In the genomic region with DNA sequence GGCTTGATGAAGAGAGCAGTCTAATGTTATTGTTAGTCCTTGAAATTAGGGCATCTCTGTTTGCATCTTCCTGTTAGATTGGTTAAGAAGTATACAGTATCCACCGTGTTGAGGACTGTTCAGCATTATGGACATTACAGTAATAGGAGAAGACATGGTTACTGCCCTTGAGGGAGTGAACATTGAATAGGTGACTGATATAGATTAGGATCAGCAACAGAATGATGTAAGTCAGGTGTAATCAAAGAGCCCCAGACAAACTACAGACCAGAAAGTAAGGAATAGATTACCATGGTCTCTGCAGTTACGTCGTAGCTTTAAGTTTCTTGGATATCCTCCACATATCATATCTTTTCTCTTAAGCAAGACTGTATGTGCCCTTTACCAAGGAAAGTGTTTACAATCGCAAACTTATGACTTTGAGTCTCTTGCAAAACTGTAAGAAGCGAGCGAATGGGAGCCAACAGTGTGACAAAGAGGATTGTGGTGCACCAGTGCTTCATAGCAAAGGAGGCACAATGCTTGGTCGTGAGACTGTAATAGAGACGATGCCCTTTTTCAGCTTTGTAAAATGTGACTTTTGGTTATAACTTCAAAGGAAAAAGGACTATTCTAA, we compare ENCODE assay signal across 15 mouse cellular contexts.
DNase-seq lines count a peak whose midpoint lies in the region; ATAC-seq and TF ChIP-seq lines count a peak whose summit lies in the region.
"Had no signal": no experiment of that assay in that cellular context is flagged by ENCODE, and none has a peak within 500 bp of the region (broad histone marks: within the 10 kb centered on the region; RNA-seq: fewer than 3 reads in every experiment).

No protein-coding gene starts in this region.

- no peak overlapping the region for H3K4me2 ChIP-seq in lung, embryonic 16.5 days (ENCODE audit: low read depth, low read length)
- no peak overlapping the region for H3K4me2 ChIP-seq in stomach, embryonic 14.5 days (replicated peaks; ENCODE audit: low read depth, low read length)
- H3K4me2 ChIP-seq in hindbrain, embryonic 14.5 days (replicated peaks), result no peak overlapping the region
- H3K4me2 ChIP-seq: heart, embryonic 11.5 days had no signal

- H3K9ac ChIP-seq in lung, embryonic 16.5 days (ENCODE audit: low read length), result no peak overlapping the region
- H3K9ac ChIP-seq in stomach, embryonic 14.5 days (replicated peaks; ENCODE audit: low read depth, low read length), result no peak overlapping the region
- no peak overlapping the region for H3K9ac ChIP-seq in hindbrain, embryonic 14.5 days

- TF ChIP-seq CTCF in kidney, adult 2 months (conservative IDR thresholded peaks at IDR 0.05; ENCODE audit: insufficient read depth, insufficient read length, low read depth, low read length), result no peak
- no peak for TF ChIP-seq CTCF in embryonic fibroblast, embryonic 13.5 days (IDR thresholded peaks at IDR 0.05; ENCODE audit: borderline replicate concordance, insufficient read depth, low read length)

- DNase-seq in kidney, adult 2 months, result no peak
- no peak for DNase-seq in kidney, postnatal 10 days
- DNase-seq in lung, postnatal 25 days (ENCODE audit: low spot score), result no peak
- no peak for DNase-seq in hindbrain, embryonic 14.5 days (ENCODE audit: low spot score)
- DNase-seq in cerebellum, postnatal 36 days, result no peak
- DNase-seq: cerebellum, adult 11 months; gastrocnemius, postnatal 14 days; heart, postnatal 4 days; layer of hippocampus, adult 9-11 months; right cerebral cortex, postnatal 14 days had no signal

- TF ChIP-seq POLR2A in kidney, adult 2 months (IDR thresholded peaks at IDR 0.05; ENCODE audit: low read depth, low read length), result no peak
- TF ChIP-seq POLR2A in embryonic fibroblast, embryonic 13.5 days (IDR thresholded peaks at IDR 0.05; ENCODE audit: low read depth, low read length), result no peak

- peaks cover 24% of the 10 kb centered on the region for H3K4me1 ChIP-seq in kidney, adult 2 months (ENCODE audit: control insufficient read depth, insufficient read depth, low read length)
- peaks cover 14% of the 10 kb centered on the region for H3K4me1 ChIP-seq in lung, embryonic 16.5 days (replicated peaks; ENCODE audit: control insufficient read depth, insufficient read depth, low read length)
- H3K4me1 ChIP-seq in embryonic fibroblast, embryonic 13.5 days (ENCODE audit: control insufficient read depth, insufficient read depth, low read length), result peaks cover 5% of the 10 kb centered on the region
- peaks cover 3% of the 10 kb centered on the region; the same call in 1 of the 2 replicates for H3K4me1 ChIP-seq in stomach, embryonic 14.5 days (ENCODE audit: control insufficient read depth, insufficient read depth, low read length)
- no peaks in the 10 kb centered on the region for H3K4me1 ChIP-seq in hindbrain, embryonic 14.5 days (replicated peaks; ENCODE audit: control insufficient read depth, insufficient read depth, low read length)

- no peaks in the 10 kb centered on the region for H3K36me3 ChIP-seq in kidney, adult 2 months (ENCODE audit: control insufficient read depth, insufficient read depth, low read length)
- H3K36me3 ChIP-seq in lung, embryonic 16.5 days (ENCODE audit: control insufficient read depth, insufficient read depth, low read length), result no peaks in the 10 kb centered on the region
- H3K36me3 ChIP-seq in stomach, embryonic 14.5 days (ENCODE audit: control insufficient read depth, insufficient read depth, low read length), result no peaks in the 10 kb centered on the region
- H3K36me3 ChIP-seq in hindbrain, embryonic 14.5 days (replicated peaks; ENCODE audit: control insufficient read depth, insufficient read depth), result no peaks in the 10 kb centered on the region

- H3K4me3 ChIP-seq in kidney, adult 2 months (ENCODE audit: insufficient read depth, low read depth, low read length), result no peak overlapping the region
- no peak overlapping the region for H3K4me3 ChIP-seq in lung, embryonic 16.5 days (ENCODE audit: low read length)
- H3K4me3 ChIP-seq in embryonic fibroblast, embryonic 13.5 days (ENCODE audit: insufficient read depth, low read length), result no peak overlapping the region
- no peak overlapping the region for H3K4me3 ChIP-seq in stomach, embryonic 14.5 days (ENCODE audit: low read depth, low read length)
- H3K4me3 ChIP-seq in hindbrain, embryonic 14.5 days (replicated peaks; ENCODE audit: low read length), result no peak overlapping the region

- peak overlapping the region; percentile 35; the same call in 1 of the 2 replicates for H3K27ac ChIP-seq in kidney, adult 2 months (ENCODE audit: insufficient read depth, low read depth, low read length)
- H3K27ac ChIP-seq in lung, embryonic 16.5 days (ENCODE audit: low read length), result peak overlapping the region; percentile 70
- peak overlapping the region; percentile 66 for H3K27ac ChIP-seq in embryonic fibroblast, embryonic 13.5 days (ENCODE audit: insufficient read depth, low read length)
- peak overlapping the region; percentile 21; the same call in 1 of the 2 replicates for H3K27ac ChIP-seq in stomach, embryonic 14.5 days (ENCODE audit: low read length)
- H3K27ac ChIP-seq in hindbrain, embryonic 14.5 days, result no peak overlapping the region

- 76% methylated on average over 8 of the region's 8 CpGs for WGBS in kidney, adult 2 months
- 63% methylated on average over 8 of the region's 8 CpGs for WGBS in lung, embryonic 16.5 days
- 78% methylated on average over 8 of the region's 8 CpGs for WGBS in stomach, embryonic 14.5 days
- 94% methylated on average over 8 of the region's 8 CpGs for WGBS in hindbrain, embryonic 14.5 days

- H3K9me3 ChIP-seq in lung, embryonic 16.5 days (ENCODE audit: control insufficient read depth, low read length), result no peaks in the 10 kb centered on the region
- no peaks in the 10 kb centered on the region for H3K9me3 ChIP-seq in stomach, embryonic 14.5 days (ENCODE audit: control insufficient read depth, low read depth, low read length)
- no peaks in the 10 kb centered on the region for H3K9me3 ChIP-seq in hindbrain, embryonic 14.5 days (ENCODE audit: control insufficient read depth, low read length)

- no peaks in the 10 kb centered on the region for H3K27me3 ChIP-seq in kidney, adult 2 months (replicated peaks; ENCODE audit: control insufficient read depth, insufficient read depth, low read length)
- H3K27me3 ChIP-seq in lung, embryonic 16.5 days (ENCODE audit: control insufficient read depth, insufficient read depth, low read depth, low read length), result no peaks in the 10 kb centered on the region
- no peaks in the 10 kb centered on the region for H3K27me3 ChIP-seq in stomach, embryonic 14.5 days (ENCODE audit: control insufficient read depth, insufficient read depth, low read length)
- no peaks in the 10 kb centered on the region for H3K27me3 ChIP-seq in hindbrain, embryonic 14.5 days (ENCODE audit: control insufficient read depth, insufficient read depth, low read length)

- ATAC-seq in lung, embryonic 16.5 days (ENCODE audit: low read depth), result no peak
- no peak for ATAC-seq in stomach, embryonic 14.5 days (ENCODE audit: insufficient number of reproducible peaks, insufficient read depth, low FRiP score, low read depth)
- no peak for ATAC-seq in hindbrain, embryonic 14.5 days (ENCODE audit: low FRiP score)
- ATAC-seq: midbrain, embryonic 16.5 days had no signal
